Mouse (Mus musculus) forebrain, embryonic 10.5 days (tissue): ENCODE measurements around the gene Dph2. TPM values are rescaled to one million over a fixed set of nuclear protein-coding genes. Genes with fewer than 3 reads are reported as not detected.

Source experiments
- DNase-seq: peaks from one replicate; pipeline ENCODE4 v3.0.0-alpha.2; 2017; ENCODE audit warnings: low spot score; ENCODE audit errors: extremely low spot score
- H3K27ac ChIP-seq: fragments of 300-500 bp; sonication (generic); 2 replicates; pipeline ENCODE4 v1.5.1; 2016; ENCODE audit warnings: mild to moderate bottlenecking
- H3K27me3 ChIP-seq: fragments of 300-500 bp; sonication (generic); 2 replicates; pipeline ENCODE4 v1.6.1; 2016; ENCODE audit warnings: mild to moderate bottlenecking; ENCODE audit not compliant: poor library complexity, severe bottlenecking
- H3K36me3 ChIP-seq: fragments of 300-500 bp; sonication (generic); replicated peaks from 2 replicates; pipeline ENCODE4 v1.6.1; 2016; ENCODE audit warnings: mild to moderate bottlenecking, moderate library complexity
- H3K4me1 ChIP-seq: fragments of 300-500 bp; sonication (generic); 2 replicates; pipeline ENCODE4 v1.6.1; 2016
- H3K4me3 ChIP-seq: fragments of 300-500 bp; sonication (generic); 2 replicates; pipeline ENCODE4 v1.5.1; 2016; ENCODE audit warnings: mild to moderate bottlenecking, moderate library complexity
- H3K9me3 ChIP-seq: fragments of 300-500 bp; sonication (generic); 2 replicates; pipeline ENCODE4 v1.6.1; 2016; ENCODE audit warnings: mild to moderate bottlenecking, moderate library complexity
- WGBS: fragments of 180-500 bp; shearing (Covaris S2); methylation state at CpG from one replicate; pipeline ENCODE4 v1.1.7; 2016; 5-methylcytosine and 5-hydroxymethylcytosine counted together
- polyA plus RNA-seq: library from polyadenylated mRNA; unstranded; fragments of >200 nt; fragmentation: Nextera tagmentation; extraction: Ambion mirVana; gene quantifications from 2 replicates; pipeline ENCODE4 v1.2.1, GENCODE M21; 2016

Gene Dph2
- polyA plus RNA-seq, 1 experiment from 2014 or later = 29.3 TPM

DNA sequence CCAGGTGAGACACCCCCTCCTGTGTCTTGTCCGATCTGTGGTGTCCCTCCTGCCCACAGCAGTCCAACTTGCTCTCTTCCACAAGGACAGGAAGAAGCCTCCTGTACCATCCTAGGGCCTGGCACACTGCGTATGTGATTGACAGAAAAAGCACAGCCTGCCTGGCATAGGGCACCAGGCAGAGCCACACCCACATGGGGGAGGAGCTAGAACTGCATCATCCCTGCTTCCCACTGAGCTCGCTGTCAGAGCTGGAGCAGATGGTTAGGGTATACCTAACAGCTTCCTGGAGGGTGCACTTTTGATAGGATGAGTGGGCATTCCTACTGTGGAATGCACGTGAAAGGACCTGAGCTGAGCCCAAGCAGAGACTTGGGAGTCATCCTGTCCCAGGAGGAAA lies 29.0 kb downstream of the Dph2 start:
- Histone ChIP-seq H3K4me1 (peaks cover 22% of the 10 kb centered on the region), H3K9me3 (no peaks in the 10 kb centered on the region), H3K27me3 (peaks cover 10% of the 10 kb centered on the region), H3K36me3 (peaks cover 4% of the 10 kb centered on the region), H3K4me3 (no peak overlapping the region), H3K27ac (no peak overlapping the region)
- DNase-seq = no peak
- WGBS = 39% methylated on average over 4 of the region's 4 CpGs

DNA sequence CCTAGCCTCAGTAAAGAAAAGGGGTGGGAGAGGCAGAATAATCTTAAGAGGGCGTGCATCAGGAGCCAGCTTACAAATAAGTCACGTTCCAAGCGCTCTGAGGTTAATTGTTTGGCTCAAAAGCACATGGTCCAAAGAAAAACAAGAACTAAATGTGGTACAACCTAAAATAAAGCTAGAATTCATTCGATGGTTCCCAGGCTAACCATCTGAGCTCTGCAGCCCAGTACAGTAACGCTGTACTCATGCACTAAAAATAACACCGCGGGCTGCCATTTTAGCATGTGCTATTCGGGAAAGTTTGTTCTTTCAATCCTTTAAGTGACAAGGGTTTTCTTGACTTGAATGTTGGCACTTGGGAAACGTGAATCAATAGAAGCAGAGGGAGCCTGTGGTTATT lies 31.3 kb downstream of the Dph2 start:
- H3K27ac ChIP-seq = no peak overlapping the region
- no peak for DNase-seq
- H3K4me3 ChIP-seq = no peak overlapping the region
- no peaks in the 10 kb centered on the region for H3K27me3 ChIP-seq
- WGBS = 91% methylated on average over 9 of the region's 9 CpGs
- H3K4me1 ChIP-seq = peaks cover 14% of the 10 kb centered on the region; the same call in 1 of the 2 replicates
- no peaks in the 10 kb centered on the region for H3K9me3 ChIP-seq
- H3K36me3 ChIP-seq = peaks cover 13% of the 10 kb centered on the region

DNA sequence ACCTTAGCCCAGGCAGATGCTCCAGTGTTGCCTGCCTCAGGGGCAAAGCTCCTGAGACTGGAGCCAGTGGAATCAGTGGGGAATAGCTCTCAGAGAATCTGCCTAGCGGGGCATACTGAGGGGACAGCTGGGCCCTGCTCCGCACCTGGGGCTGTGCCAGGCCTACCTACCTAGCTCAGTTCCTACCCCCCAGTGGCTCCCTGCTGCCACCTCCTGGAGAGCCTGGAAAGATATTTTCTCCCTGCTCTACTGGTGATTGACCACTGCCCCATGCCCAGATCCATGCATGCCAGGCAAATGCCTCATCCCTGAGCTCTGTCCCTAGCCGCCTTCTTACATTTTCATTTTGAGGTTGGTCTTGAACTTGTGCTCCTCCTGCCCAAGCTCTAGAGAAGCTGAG lies 33.0 kb downstream of the Dph2 start:
- no peak overlapping the region for H3K27ac ChIP-seq
- H3K4me1 ChIP-seq = peaks cover 19% of the 10 kb centered on the region; the same call in 1 of the 2 replicates
- DNase-seq = no peak
- no peaks in the 10 kb centered on the region for H3K9me3 ChIP-seq
- WGBS = 76% methylated on average over 3 of the region's 3 CpGs
- H3K4me3 ChIP-seq = no peak overlapping the region
- peaks cover 9% of the 10 kb centered on the region for H3K36me3 ChIP-seq
- H3K27me3 ChIP-seq = no peaks in the 10 kb centered on the region

DNA sequence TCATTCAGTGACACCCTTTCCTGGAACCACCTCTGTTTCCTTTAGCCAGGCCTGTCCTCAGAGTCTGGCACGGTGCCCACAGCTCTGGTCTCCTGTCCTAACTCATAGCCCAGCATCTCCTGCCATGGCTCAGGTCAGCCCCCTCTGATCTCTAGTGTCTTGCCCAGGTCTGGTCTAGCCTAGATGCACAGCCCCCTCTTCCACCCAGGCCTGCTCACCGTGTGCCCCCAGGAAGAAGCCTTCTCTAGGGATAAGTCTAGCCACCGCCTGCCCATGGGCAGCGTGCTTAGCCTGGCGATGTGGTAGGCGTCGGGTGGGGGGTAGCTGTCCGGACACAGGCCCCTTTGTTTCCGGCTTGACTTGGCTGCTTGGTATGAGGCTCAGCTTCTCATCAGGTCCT lies 36.7 kb downstream of the Dph2 start:
- no peaks in the 10 kb centered on the region for H3K9me3 ChIP-seq
- H3K27ac ChIP-seq = peak overlapping the region; percentile 36; the same call in 1 of the 2 replicates
- H3K27me3 ChIP-seq = no peaks in the 10 kb centered on the region
- DNase-seq = no peak
- peaks cover 9% of the 10 kb centered on the region for H3K36me3 ChIP-seq
- 65% methylated on average over 9 of the region's 9 CpGs for WGBS
- H3K4me3 ChIP-seq = no peak overlapping the region
- H3K4me1 ChIP-seq = peaks cover 21% of the 10 kb centered on the region

DNA sequence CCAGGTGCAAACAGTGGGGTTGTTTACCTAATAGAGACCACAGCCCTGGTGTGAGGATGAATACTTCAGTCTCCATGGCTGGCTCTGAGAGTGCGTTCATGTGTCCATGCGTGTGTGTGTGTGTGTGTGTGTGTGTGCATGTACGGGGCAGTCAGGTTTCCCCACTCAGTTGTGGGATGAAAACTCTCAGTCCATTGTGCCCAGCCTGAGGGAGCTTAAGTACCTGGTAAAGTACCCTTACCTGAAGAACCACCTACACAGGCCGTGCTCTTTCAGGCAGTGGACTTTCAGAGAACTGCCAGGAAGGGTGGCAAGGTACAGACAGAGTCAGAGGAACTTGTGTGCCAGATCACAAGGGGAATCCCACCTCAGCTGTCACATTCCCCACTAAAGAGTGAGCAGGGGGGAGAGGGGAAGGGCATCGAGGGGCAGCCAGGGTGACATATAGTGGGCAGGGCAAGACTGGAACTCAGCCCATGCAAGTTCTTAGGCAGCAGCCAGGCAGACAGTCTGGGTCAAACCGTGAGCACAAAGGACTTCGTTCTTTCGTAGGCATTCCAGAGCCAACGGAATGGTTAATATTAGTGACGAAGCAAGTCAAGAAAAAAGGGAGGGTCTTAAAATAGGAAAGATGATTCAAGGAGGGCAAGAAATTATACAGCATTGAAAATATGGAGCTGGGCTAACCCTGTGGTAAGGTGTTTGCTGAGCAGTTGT lies 39.5 kb downstream of the Dph2 start:
- H3K36me3 ChIP-seq = peaks cover 7% of the 10 kb centered on the region
- no peak overlapping the region for H3K27ac ChIP-seq
- no peak for DNase-seq
- no peaks in the 10 kb centered on the region for H3K27me3 ChIP-seq
- H3K4me3 ChIP-seq = no peak overlapping the region
- peaks cover 37% of the 10 kb centered on the region for H3K4me1 ChIP-seq
- no peaks in the 10 kb centered on the region for H3K9me3 ChIP-seq
- 92% methylated on average over 10 of the region's 10 CpGs for WGBS

DNA sequence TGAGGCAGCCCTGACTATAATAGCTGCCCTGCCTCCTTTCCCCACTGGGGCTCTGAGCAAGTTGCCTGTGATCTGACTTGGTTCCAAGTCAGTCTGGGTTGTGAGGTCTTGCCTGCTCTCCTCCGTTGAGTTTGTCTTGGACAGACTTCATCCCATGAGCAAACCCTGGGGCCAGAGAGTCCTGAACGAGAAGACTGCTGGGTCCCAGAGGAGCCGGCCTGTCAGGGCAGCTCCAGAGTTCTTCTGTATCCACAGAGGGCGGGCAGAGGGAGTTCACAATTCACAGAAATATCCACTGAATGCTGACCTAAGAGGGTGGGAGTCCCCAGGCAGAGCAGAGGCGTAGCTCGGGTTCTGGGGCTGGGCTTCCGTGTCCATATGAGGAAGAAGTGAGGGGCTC lies 41.0 kb downstream of the Dph2 start:
- Histone ChIP-seq H3K36me3 (peaks cover 4% of the 10 kb centered on the region; the same call in 1 of the 2 replicates), H3K4me1 (peaks cover 42% of the 10 kb centered on the region), H3K4me3 (no peak overlapping the region), H3K27ac (no peak overlapping the region), H3K9me3 (no peaks in the 10 kb centered on the region), H3K27me3 (no peaks in the 10 kb centered on the region)
- DNase-seq = no peak
- WGBS = 76% methylated on average over 7 of the region's 7 CpGs

DNA sequence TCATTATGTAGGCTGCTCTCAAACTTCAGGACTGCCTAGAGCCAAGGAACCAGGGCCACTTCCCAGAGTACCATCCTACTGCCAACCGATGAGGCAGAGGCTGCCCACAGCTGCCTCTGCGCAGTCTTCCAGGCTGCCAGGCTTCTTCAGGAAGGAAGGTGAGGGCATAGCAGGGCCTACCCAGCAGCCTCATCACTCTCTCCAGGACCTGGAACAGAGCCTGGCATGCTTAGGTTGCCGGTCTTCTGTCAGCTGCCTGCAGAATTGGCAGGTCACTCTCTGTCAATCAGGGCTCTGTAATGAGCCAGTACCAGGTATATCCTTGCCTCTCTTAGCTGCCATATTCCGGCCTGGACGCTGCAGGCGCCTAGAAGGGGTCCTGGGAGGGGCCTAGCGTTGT lies 41.7 kb downstream of the Dph2 start:
- H3K4me3 ChIP-seq = no peak overlapping the region
- H3K36me3 ChIP-seq = peaks cover 9% of the 10 kb centered on the region; the same call in 1 of the 2 replicates
- no peak for DNase-seq
- H3K27me3 ChIP-seq = no peaks in the 10 kb centered on the region
- H3K27ac ChIP-seq = peak overlapping the region; percentile 71; the same call in 1 of the 2 replicates
- H3K9me3 ChIP-seq = no peaks in the 10 kb centered on the region
- WGBS = 84% methylated on average over 7 of the region's 7 CpGs
- peaks cover 35% of the 10 kb centered on the region for H3K4me1 ChIP-seq

DNA sequence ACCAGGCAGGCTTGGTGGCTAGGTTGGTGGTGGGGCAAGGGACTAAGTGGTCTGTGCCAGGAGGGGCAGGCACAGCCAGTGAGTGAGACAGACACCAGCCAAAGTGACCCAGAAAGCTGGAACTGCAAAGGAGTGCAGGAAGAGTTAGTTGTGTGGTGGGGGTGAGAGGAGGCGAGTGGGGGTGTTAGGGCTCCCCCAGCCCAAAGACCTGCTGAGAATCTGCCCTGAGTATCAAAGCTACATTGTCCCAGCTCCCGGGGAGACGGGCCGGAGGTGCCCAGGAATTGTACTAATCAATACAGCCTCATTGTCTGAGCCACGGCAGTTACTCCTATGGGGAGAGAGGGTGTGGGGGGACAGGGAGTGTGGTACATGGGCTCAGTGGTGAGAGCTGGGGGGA lies 42.3 kb downstream of the Dph2 start:
- no peaks in the 10 kb centered on the region for H3K9me3 ChIP-seq
- H3K27me3 ChIP-seq = no peaks in the 10 kb centered on the region
- H3K27ac ChIP-seq = peak overlapping the region; percentile 71
- no peak for DNase-seq
- peak overlapping the region; percentile 16; the same call in 1 of the 2 replicates for H3K4me3 ChIP-seq
- H3K36me3 ChIP-seq = peaks cover 9% of the 10 kb centered on the region; the same call in 1 of the 2 replicates
- WGBS = 19% methylated on average over 5 of the region's 5 CpGs
- peaks cover 34% of the 10 kb centered on the region for H3K4me1 ChIP-seq

DNA sequence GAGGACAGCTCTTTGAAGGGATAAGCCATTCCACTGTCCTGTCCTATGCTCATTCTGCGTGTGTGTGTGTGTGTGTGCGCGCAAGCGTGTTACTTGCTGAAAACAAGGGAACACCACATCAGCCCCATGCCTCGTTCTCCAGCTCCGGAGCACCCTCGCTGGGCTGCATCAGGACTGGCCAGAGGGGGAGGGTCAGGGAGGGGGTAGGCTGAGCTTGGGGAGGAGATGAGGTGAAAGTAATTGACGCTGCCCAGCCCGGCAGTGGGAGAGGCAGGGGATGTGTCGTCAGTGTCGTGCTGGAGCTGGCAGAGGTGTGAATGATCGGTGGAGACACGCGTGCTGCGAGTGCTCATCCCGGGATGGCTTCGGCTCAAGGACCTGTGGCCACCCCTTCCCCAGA lies 42.8 kb downstream of the Dph2 start:
- WGBS = 58% methylated on average over 17 of the region's 17 CpGs
- Histone ChIP-seq H3K27ac (peak overlapping the region; percentile 71), H3K4me3 (peak overlapping the region; percentile 16; the same call in 1 of the 2 replicates), H3K36me3 (peaks cover 9% of the 10 kb centered on the region; the same call in 1 of the 2 replicates), H3K27me3 (no peaks in the 10 kb centered on the region), H3K9me3 (no peaks in the 10 kb centered on the region), H3K4me1 (peaks cover 34% of the 10 kb centered on the region)
- DNase-seq = no peak

DNA sequence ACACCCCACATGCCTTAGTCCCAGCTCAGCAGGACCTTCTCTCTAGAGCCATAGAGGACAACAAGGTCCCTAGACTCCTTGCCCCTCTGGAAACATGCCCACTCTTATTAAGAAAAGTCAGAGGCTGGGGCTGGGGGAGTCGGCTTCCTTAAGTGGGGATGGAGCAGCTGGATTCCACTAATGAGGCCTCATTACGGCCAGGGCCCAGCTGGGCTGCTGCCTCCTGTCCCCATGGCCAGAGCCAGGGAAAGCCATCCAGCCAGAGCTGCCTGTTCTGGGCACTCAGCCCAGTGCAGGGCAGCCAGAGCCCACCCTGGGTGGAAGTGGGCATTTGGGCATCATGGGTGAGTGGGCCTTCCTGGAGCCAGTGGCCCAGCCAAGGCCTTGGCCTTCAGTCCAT lies 44.8 kb downstream of the Dph2 start:
- Histone ChIP-seq H3K27me3 (no peaks in the 10 kb centered on the region), H3K4me3 (no peak overlapping the region), H3K9me3 (no peaks in the 10 kb centered on the region), H3K4me1 (peaks cover 34% of the 10 kb centered on the region), H3K36me3 (peaks cover 11% of the 10 kb centered on the region; the same call in 1 of the 2 replicates), H3K27ac (peak overlapping the region; percentile 26; the same call in 1 of the 2 replicates)
- DNase-seq = no peak
- WGBS = 37% methylated on average over 2 of the region's 2 CpGs

DNA sequence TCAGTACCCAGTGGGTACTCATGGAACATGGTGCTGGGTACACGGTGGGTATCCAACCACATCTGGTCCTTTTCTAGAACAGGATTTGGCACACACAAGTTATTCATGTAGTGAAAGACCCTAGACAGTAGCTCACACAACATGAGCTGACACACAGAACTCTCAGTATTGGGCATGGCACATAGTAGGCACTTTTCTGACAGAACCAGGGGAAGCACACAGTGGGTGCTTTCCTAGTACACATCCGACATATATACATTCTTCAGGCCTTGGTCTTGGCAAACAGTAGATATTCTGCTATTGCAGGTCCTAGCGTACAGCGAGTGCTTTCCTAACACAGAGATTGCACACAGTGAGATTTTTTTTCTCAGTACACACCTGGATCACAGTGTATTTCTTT lies 45.6 kb downstream of the Dph2 start:
- Histone ChIP-seq H3K9me3 (no peaks in the 10 kb centered on the region), H3K36me3 (peaks cover 11% of the 10 kb centered on the region; the same call in 1 of the 2 replicates), H3K4me1 (peaks cover 34% of the 10 kb centered on the region), H3K27ac (no peak overlapping the region), H3K27me3 (no peaks in the 10 kb centered on the region), H3K4me3 (no peak overlapping the region)
- DNase-seq = no peak
- 95% methylated on average over 4 of the region's 4 CpGs for WGBS

DNA sequence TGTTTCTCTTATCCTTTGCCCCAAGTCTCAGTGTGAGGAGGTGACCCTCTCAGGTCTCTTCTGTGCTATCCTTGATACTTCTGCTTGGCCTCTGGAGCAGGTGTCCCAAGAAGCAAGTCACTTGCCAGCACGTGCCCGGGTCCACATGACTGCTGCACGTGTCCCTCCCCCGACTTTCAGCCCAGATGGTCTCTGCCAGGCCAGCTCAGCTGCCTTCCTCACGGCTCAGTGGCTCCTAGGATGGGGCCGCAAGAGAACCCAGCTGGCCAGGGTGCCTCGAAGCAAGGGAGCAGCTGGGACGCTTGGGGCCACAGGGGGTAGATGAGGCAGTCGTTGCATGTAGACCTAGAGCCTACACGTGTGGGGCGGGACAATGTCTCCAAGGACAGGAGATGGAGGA lies 46.5 kb downstream of the Dph2 start:
- 88% methylated on average over 11 of the region's 11 CpGs for WGBS
- no peak overlapping the region for H3K27ac ChIP-seq
- H3K9me3 ChIP-seq = no peaks in the 10 kb centered on the region
- H3K4me1 ChIP-seq = peaks cover 26% of the 10 kb centered on the region
- DNase-seq = no peak
- H3K36me3 ChIP-seq = peaks cover 11% of the 10 kb centered on the region; the same call in 1 of the 2 replicates
- H3K4me3 ChIP-seq = no peak overlapping the region
- no peaks in the 10 kb centered on the region for H3K27me3 ChIP-seq

DNA sequence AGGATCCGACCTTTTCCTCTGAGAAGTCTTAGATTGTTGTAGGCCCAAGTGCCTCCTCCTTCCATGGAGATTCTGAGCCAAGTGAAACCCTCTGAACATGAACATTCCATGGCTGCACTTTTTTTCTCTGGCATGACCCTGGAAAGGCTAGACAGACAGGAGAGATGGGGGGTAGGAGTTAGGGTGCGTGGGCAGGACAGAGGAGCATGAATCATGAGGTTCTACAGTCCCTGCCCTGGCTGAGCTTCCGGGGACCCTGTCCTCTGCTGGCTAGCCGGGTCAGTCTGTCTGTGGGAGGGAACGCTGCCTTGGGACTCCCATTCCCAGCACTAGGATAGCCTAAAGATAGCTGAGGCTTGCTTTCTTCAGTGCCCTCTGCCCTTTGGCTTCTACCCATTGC lies 47.4 kb downstream of the Dph2 start:
- Histone ChIP-seq H3K27ac (no peak overlapping the region), H3K36me3 (peaks cover 11% of the 10 kb centered on the region; the same call in 1 of the 2 replicates), H3K4me1 (peaks cover 18% of the 10 kb centered on the region), H3K27me3 (no peaks in the 10 kb centered on the region), H3K4me3 (no peak overlapping the region), H3K9me3 (no peaks in the 10 kb centered on the region)
- no peak for DNase-seq
- WGBS = 85% methylated on average over 5 of the region's 5 CpGs
